9 mouse cellular contexts compared by ENCODE assay signal in the genomic region with DNA sequence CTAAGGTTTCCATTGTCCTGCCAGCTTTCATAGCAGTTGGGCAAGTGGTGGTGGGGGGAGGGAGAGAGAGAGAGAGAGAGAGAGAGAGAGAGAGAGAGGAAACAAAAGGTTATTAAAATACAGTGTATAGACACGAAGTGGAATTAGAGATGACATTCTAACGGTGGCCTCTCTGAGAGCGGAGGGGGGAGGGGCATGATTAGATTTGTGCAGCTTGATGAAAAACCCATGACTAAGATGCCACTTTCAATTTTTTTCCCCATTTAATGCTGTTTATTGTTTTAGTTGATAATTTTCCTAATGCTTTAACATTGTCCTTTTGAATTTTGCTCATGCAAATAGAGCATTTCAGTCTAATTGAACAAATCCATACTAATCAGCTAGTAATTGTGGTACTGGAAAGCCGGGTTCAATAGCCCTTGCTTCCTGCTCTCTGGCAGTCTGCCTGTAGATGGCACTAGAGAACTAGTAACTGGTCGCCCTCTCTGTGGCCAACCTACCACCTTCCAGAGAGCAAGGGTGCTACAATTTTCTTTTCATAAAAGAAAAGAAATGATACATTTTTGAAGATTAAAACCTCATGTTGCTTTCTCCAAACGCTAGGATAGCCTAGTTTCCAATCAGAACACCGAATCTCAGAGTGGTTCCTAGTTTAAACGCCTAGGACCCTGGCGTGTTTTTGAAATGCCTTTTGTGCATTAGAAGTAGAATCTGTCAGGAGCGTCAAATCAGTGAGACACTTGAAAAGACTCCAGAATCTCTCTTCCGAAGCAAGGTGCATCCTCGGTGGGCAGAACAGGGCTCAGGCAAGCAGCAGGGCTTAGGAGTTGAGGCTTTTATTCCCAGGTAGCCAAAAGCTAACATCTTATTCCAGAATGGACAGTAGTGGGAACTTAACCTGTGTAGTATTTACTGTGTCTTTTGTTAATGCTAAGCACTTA. TPM values are rescaled to one million over a fixed set of nuclear protein-coding genes. Genes with fewer than 3 reads are reported as not detected.
DNase-seq lines count a peak whose midpoint lies in the region; ATAC-seq lines count a peak whose summit lies in the region.
"Had no signal": no experiment of that assay in that cellular context is flagged by ENCODE, and none has a peak within 500 bp of the region (broad histone marks: within the 10 kb centered on the region; RNA-seq: fewer than 3 reads in every experiment).

No protein-coding gene starts in this region.

- peaks cover 89% of the 10 kb centered on the region for H3K4me1 ChIP-seq in limb, embryonic 10.5 days
- H3K4me1 ChIP-seq in midbrain, embryonic 16.5 days (ENCODE audit: control insufficient read depth, insufficient read depth, low read length) = peaks cover 57% of the 10 kb centered on the region

- H3K36me3 ChIP-seq in limb, embryonic 10.5 days = no peaks in the 10 kb centered on the region
- peaks cover 8% of the 10 kb centered on the region; the same call in 1 of the 2 replicates for H3K36me3 ChIP-seq in midbrain, embryonic 16.5 days (ENCODE audit: control insufficient read depth, insufficient read depth, low read length)

- 34% methylated on average over 12 of the region's 12 CpGs for WGBS in limb, embryonic 10.5 days
- 8% methylated on average over 12 of the region's 12 CpGs for WGBS in midbrain, embryonic 16.5 days

- no peaks in the 10 kb centered on the region for H3K27me3 ChIP-seq in limb, embryonic 10.5 days (ENCODE audit: low read depth, poor library complexity, severe bottlenecking)
- H3K27me3 ChIP-seq in midbrain, embryonic 16.5 days (ENCODE audit: control insufficient read depth, insufficient read depth, low read depth, low read length) = no peaks in the 10 kb centered on the region

- intact Hi-C loops in gastrocnemius, postnatal 14 days (cut with DNase I; ENCODE audit: low total_unique reads) = loop anchor here (10.0 kb wide), 1 partner anchor 234 kb away; no protein-coding TSS in a partner anchor

- H3K9me3 ChIP-seq in limb, embryonic 10.5 days (replicated peaks) = no peaks in the 10 kb centered on the region
- no peaks in the 10 kb centered on the region for H3K9me3 ChIP-seq in midbrain, embryonic 16.5 days (replicated peaks; ENCODE audit: control insufficient read depth, low read length, poor library complexity, severe bottlenecking)

- H3K9ac ChIP-seq in midbrain, embryonic 16.5 days (ENCODE audit: low read depth, low read length) = peak overlapping the region; percentile 31

- peak; percentile 62 for ATAC-seq in activated CD4-positive, CD25-positive, alpha-beta regulatory T cell, adult 4 months
- peak; percentile 68 for ATAC-seq in inflammation-experienced regulatory T-cells, adult 6 months
- peak; percentile 80 for ATAC-seq in midbrain, embryonic 16.5 days

- H3K27ac ChIP-seq in limb, embryonic 10.5 days = peak overlapping the region; percentile 82
- peak overlapping the region; percentile 90 for H3K27ac ChIP-seq in midbrain, embryonic 16.5 days (ENCODE audit: low read length)

- H3K4me2 ChIP-seq in midbrain, embryonic 16.5 days (ENCODE audit: low read length) = peak overlapping the region; percentile 33

- DNase-seq in 3T3-L1 (ENCODE audit: low read depth, low spot score) = peak; percentile 87
- peak; percentile 84 to 89 for DNase-seq in cerebellum, postnatal 36 days
- peak; percentile 76 for DNase-seq in gastrocnemius, postnatal 14 days
- no peak for DNase-seq in limb, embryonic 10.5 days (ENCODE audit: low spot score)
- peak; percentile 60 for DNase-seq in telencephalon, adult 2 months (ENCODE audit: low read depth, low spot score)

- no peak overlapping the region for H3K4me3 ChIP-seq in limb, embryonic 10.5 days
- H3K4me3 ChIP-seq in midbrain, embryonic 16.5 days (ENCODE audit: low read depth, low read length) = no peak overlapping the region

RNA-seq across cellular contexts. Expression of a gene that starts 48.5 kb away (rescaled TPM):
- polyA plus RNA-seq in activated CD4-positive, CD25-positive, alpha-beta regulatory T cell, adult 4 months (2017; shearing (Covaris generic)) = not detected
- not detected for total RNA-seq in gastrocnemius, postnatal 14 days (2021)
- polyA plus RNA-seq in inflammation-experienced regulatory T-cells, adult 6 months (2017; shearing (Covaris generic)) = not detected
- polyA plus RNA-seq in limb, embryonic 10.5 days (2016; fragmentation: Nextera tagmentation; extraction: Ambion mirVana) = not detected in 2 replicates
- polyA plus RNA-seq in midbrain, embryonic 16.5 days (2015; fragmentation: Nextera tagmentation; extraction: Ambion mirVana) = not detected in 2 replicates
- total RNA-seq: neutrophil, adult 5-6 weeks had no signal
